Mouse (Mus musculus): ENCODE measurements at regions not wholly inside any gene's neighbourhood (a gene's known extent, or its start where the extent isn't known, plus 50 kb on each side); places are given as distances from the start of the nearest gene placed in this dataset.

DNA sequence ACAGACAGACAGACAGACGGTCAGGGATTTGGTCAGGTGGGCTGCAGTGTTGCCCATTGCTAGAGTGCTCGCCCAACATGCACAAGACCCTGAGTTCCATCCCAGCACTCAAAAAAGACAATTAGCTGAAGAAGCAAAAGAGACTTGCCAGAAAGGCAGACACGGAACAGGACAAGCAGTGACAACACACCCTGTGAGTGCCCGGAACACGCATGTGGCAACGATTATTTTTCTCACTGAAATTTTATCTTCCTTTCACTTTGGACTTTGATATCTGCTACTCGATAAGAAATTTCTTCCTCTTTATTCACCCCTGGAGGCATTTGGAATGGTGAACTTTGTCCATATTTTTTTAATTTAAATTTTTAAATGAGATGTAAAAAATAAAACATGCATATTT, 127.4 kb upstream of the 4930412O13Rik start:
- Histone ChIP-seq H3K4me1 (replicated peaks; ENCODE audit: control insufficient read depth, insufficient read depth) (no peaks in the 10 kb centered on the region), H3K4me2 (replicated peaks; ENCODE audit: low read depth) (no peak overlapping the region)

DNA sequence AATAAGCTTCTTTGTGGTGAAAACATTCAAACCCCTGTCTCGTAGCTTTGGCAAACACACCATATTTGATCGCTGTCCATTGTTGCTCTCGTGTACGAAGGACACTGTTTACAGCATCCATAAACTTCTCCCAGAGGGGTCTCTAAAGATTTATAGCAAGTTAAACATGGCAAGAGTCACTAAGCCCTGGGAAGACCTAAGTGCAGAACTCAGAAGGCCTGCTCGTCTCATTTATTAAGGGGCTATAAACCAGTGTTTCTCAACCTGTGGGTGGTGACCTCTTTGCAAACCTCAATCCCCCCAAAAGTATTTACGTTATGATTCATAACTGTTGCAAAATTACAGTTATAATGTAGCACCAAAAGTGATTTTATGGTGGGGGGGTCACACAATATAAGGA, 126.9 kb upstream of the 4930412O13Rik start:
- Histone ChIP-seq H3K4me3 (ENCODE audit: low read depth, low read length) (no peak overlapping the region), H3K4me2 (replicated peaks; ENCODE audit: low read depth) (no peak overlapping the region), H3K27ac (replicated peaks) (no peak overlapping the region), H3K9me3 (ENCODE audit: control insufficient read depth, low read length) (no peaks in the 10 kb centered on the region), H3K9ac (ENCODE audit: low read length) (no peak overlapping the region), H3K27me3 (ENCODE audit: control insufficient read depth, insufficient read depth, low read length) (no peaks in the 10 kb centered on the region), H3K36me3 (ENCODE audit: control insufficient read depth, insufficient read depth, low read length) (no peaks in the 10 kb centered on the region), H3K4me1 (replicated peaks; ENCODE audit: control insufficient read depth, insufficient read depth) (no peaks in the 10 kb centered on the region)
- WGBS, result 51% methylated on average over 6 of the region's 6 CpGs
- DNase-seq (ENCODE audit: low spot score), result no peak
- ATAC-seq (ENCODE audit: low FRiP score, low TSS enrichment), result no peak
- no peak for TF ChIP-seq CTCF (IDR thresholded peaks at IDR 0.05; ENCODE audit: low read depth)
- no peak for TF ChIP-seq EP300 (optimal IDR thresholded peaks at IDR 0.05)

More for the DNA sequence above, 127.4 kb upstream of the 4930412O13Rik start:
- no peak for ATAC-seq (ENCODE audit: low FRiP score, low TSS enrichment)
- Histone ChIP-seq H3K27ac (replicated peaks) (no peak overlapping the region), H3K4me3 (ENCODE audit: low read depth, low read length) (no peak overlapping the region), H3K9me3 (ENCODE audit: control insufficient read depth, low read length) (no peaks in the 10 kb centered on the region), H3K9ac (ENCODE audit: low read length) (no peak overlapping the region), H3K27me3 (ENCODE audit: control insufficient read depth, insufficient read depth, low read length) (no peaks in the 10 kb centered on the region), H3K36me3 (ENCODE audit: control insufficient read depth, insufficient read depth, low read length) (no peaks in the 10 kb centered on the region)
- no peak for DNase-seq (ENCODE audit: low spot score)
- TF ChIP-seq CTCF (IDR thresholded peaks at IDR 0.05; ENCODE audit: low read depth) (no peak), EP300 (optimal IDR thresholded peaks at IDR 0.05) (no peak)
- WGBS, result 78% methylated on average over 7 of the region's 7 CpGs

DNA sequence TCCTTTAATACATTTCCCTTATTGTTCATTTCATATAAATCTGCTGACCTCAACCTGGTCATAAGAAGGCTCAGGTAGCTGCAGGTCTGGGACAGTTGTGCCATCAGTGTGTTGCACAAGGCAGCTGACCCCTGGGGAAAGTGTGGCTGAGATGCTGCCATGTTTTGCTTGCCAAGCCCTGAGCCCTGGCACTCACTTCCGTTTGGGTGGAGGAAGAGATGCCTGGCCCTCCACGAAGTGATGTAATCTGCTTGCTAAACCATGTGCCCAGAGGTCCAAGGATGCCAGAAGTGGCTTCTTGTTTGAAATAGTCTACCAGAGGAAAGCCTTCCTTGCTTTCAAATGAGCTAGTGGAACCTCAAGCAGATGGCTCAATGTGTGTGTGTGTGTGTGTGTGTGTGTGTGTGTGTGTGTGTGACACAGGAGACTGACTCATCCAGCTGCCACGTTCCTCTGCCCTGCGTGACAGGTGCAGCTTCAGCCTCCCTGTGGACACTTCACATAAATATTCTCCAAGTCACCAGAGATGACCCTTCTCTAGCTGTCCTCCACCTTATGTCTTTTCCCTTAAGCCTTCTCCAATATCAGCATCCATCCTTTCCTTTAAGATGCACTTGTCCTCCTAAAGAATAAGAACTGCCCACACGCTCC, 123.2 kb upstream of the 4930412O13Rik start:
- no peak overlapping the region for H3K4me3 ChIP-seq (ENCODE audit: low read depth, low read length)
- H3K4me1 ChIP-seq (replicated peaks; ENCODE audit: control insufficient read depth, insufficient read depth), result no peaks in the 10 kb centered on the region
- ATAC-seq (ENCODE audit: low FRiP score, low TSS enrichment) (no peak), DNase-seq (ENCODE audit: low spot score) (no peak)
- H3K9ac ChIP-seq (ENCODE audit: low read length), result no peak overlapping the region
- H3K4me2 ChIP-seq (replicated peaks; ENCODE audit: low read depth), result no peak overlapping the region
- no peak overlapping the region for H3K27ac ChIP-seq (replicated peaks)
- TF ChIP-seq EP300 (optimal IDR thresholded peaks at IDR 0.05), result no peak
- TF ChIP-seq CTCF (IDR thresholded peaks at IDR 0.05; ENCODE audit: low read depth), result no peak
- no peaks in the 10 kb centered on the region for H3K36me3 ChIP-seq (ENCODE audit: control insufficient read depth, insufficient read depth, low read length)
- 72% methylated on average over 5 of the region's 5 CpGs for WGBS
- no peaks in the 10 kb centered on the region for H3K27me3 ChIP-seq (ENCODE audit: control insufficient read depth, insufficient read depth, low read length)
- no peaks in the 10 kb centered on the region for H3K9me3 ChIP-seq (ENCODE audit: control insufficient read depth, low read length)

DNA sequence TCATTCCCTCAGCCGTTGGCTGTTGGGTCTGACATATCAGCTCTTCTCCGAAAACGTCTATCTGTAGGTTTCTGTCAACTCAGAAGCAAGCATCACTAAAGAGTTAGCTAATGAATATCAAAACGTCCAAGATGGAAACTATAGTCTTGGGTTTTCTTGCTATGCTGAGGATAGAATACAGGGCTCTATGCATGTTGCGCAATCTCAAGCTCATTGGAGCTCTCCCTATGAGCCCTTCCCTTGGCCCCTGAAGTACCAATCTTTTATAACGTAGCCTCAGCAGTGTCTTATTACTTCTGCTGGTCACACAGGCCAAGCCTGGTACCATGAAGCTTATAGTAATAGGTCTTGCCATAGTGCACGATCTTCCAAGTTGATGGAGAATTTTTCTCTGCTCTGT, 122.1 kb upstream of the 4930412O13Rik start:
- H3K27ac ChIP-seq (replicated peaks), result no peak overlapping the region
- no peaks in the 10 kb centered on the region for H3K9me3 ChIP-seq (ENCODE audit: control insufficient read depth, low read length)
- no peak for DNase-seq (ENCODE audit: low spot score)
- no peaks in the 10 kb centered on the region for H3K27me3 ChIP-seq (ENCODE audit: control insufficient read depth, insufficient read depth, low read length)
- 89% methylated on average over 7 of the region's 7 CpGs for WGBS
- ATAC-seq (ENCODE audit: low FRiP score, low TSS enrichment), result no peak
- H3K4me1 ChIP-seq (replicated peaks; ENCODE audit: control insufficient read depth, insufficient read depth), result no peaks in the 10 kb centered on the region
- no peak overlapping the region for H3K4me3 ChIP-seq (ENCODE audit: low read depth, low read length)
- no peak overlapping the region for H3K4me2 ChIP-seq (replicated peaks; ENCODE audit: low read depth)
- no peaks in the 10 kb centered on the region for H3K36me3 ChIP-seq (ENCODE audit: control insufficient read depth, insufficient read depth, low read length)
- TF ChIP-seq CTCF (IDR thresholded peaks at IDR 0.05; ENCODE audit: low read depth), result no peak
- TF ChIP-seq EP300 (optimal IDR thresholded peaks at IDR 0.05), result no peak
- H3K9ac ChIP-seq (ENCODE audit: low read length), result no peak overlapping the region

DNA sequence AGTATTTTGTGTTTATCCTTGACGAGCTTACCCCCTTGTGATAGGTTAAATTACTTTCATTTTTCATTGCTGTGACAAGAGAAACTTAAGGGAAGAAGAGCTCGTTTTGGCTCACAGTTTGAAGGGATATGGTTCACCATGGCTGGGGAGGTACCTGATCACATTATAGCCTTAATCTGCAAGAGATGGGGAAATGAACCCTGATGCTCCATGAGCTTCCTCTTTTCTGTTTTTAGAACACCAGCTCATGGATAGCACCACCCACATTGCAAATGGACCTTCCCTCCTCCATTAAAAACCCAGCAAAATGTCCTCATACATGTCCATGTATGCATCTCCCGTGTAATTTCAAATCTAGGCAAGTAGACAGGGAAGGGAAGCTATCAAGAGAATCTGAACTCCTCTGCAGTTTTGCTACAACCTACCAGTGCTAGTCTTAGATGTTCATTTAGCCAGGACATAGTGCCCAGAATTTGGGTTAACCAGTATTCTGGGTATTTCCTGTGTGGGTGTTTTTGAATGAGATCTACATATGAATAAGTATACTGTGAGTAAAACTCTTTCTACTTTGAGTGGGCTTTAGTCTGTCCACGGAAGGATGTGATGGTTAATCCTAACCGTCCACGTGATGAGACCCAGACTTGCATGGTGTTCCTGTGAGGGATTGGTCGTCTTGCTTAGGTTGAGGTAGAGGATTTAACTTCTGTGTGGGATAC, 121.5 kb upstream of the 4930412O13Rik start:
- TF ChIP-seq CTCF (IDR thresholded peaks at IDR 0.05; ENCODE audit: low read depth), result no peak
- Histone ChIP-seq H3K27me3 (ENCODE audit: control insufficient read depth, insufficient read depth, low read length) (no peaks in the 10 kb centered on the region), H3K27ac (replicated peaks) (no peak overlapping the region), H3K9ac (ENCODE audit: low read length) (no peak overlapping the region), H3K36me3 (ENCODE audit: control insufficient read depth, insufficient read depth, low read length) (no peaks in the 10 kb centered on the region), H3K4me2 (replicated peaks; ENCODE audit: low read depth) (no peak overlapping the region), H3K4me1 (replicated peaks; ENCODE audit: control insufficient read depth, insufficient read depth) (no peaks in the 10 kb centered on the region), H3K9me3 (ENCODE audit: control insufficient read depth, low read length) (no peaks in the 10 kb centered on the region), H3K4me3 (ENCODE audit: low read depth, low read length) (no peak overlapping the region)
- 75% methylated on average over 7 of the region's 7 CpGs for WGBS
- ATAC-seq (ENCODE audit: low FRiP score, low TSS enrichment) (no peak), DNase-seq (ENCODE audit: low spot score) (no peak)

GRCm38 (mm10) chr2:9780159-9780558, 100.9 kb upstream of the 4930412O13Rik start:
- H3K4me2 ChIP-seq (replicated peaks; ENCODE audit: low read depth), result no peak overlapping the region
- ATAC-seq (ENCODE audit: low FRiP score, low TSS enrichment), result no peak
- no peak overlapping the region for H3K27ac ChIP-seq (replicated peaks)
- WGBS, result 69% methylated on average over 2 of the region's 2 CpGs
- no peak for TF ChIP-seq CTCF (IDR thresholded peaks at IDR 0.05; ENCODE audit: low read depth)
- no peak for TF ChIP-seq EP300 (optimal IDR thresholded peaks at IDR 0.05)
- H3K9me3 ChIP-seq (ENCODE audit: control insufficient read depth, low read length), result no peaks in the 10 kb centered on the region
- H3K36me3 ChIP-seq (ENCODE audit: control insufficient read depth, insufficient read depth, low read length), result no peaks in the 10 kb centered on the region
- H3K4me3 ChIP-seq (ENCODE audit: low read depth, low read length), result no peak overlapping the region
- no peaks in the 10 kb centered on the region for H3K27me3 ChIP-seq (ENCODE audit: control insufficient read depth, insufficient read depth, low read length)
- H3K9ac ChIP-seq (ENCODE audit: low read length), result no peak overlapping the region
- H3K4me1 ChIP-seq (replicated peaks; ENCODE audit: control insufficient read depth, insufficient read depth), result no peaks in the 10 kb centered on the region
- DNase-seq (ENCODE audit: low spot score), result no peak

Data from stomach, postnatal 0 days (tissue).